Mouse (Mus musculus) olfactory bulb, adult 2 months (tissue): Measurements from ENCODE around the gene Iffo1.

Experiments
- CTCF ChIP-seq: fragments of 200-500 bp; IDR thresholded peaks from 2 replicates; pipeline ENCODE4 v1.5.1; 2012; ENCODE audit warnings: low read depth, mild to moderate bottlenecking, low read length, moderate library complexity; ENCODE audit not compliant: insufficient read depth
- POLR2A ChIP-seq: fragments of 200-500 bp; IDR thresholded peaks from 2 replicates; pipeline ENCODE4 v1.6.1; 2012; ENCODE audit warnings: mild to moderate bottlenecking, low read depth, low read length, moderate library complexity; ENCODE audit not compliant: insufficient read depth

DNA sequence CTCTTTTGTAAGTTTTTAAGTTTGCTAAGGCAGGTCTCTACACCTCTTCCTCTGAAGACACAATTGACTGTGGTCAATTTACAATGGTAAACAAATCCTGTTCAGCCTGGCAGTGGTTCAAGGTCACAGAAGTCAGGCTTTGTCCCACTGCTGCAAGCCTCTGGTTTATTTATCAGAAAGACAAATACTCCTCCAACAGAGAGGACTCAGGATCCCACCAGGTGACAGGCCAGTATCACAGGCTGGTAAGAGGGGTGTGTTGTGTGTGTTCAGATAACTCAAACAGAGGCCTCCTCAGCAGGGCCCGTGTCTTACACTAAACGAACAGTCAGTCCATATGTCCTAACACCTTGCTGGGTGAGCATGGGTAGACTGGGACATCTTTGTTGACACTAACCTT lies 27.4 kb downstream of the Iffo1 start:
- TF ChIP-seq POLR2A (no peak), CTCF (no peak)
